Mouse (Mus musculus): ENCODE measurements at regions not wholly inside any gene's neighbourhood (a gene's known extent, or its start where the extent isn't known, plus 50 kb on each side); places are given as distances from the start of the nearest gene placed in this dataset.

- DNase-seq (ENCODE audit: low spot score), result no peak
These were observed 198.2 kb upstream of the Chl1 start for GRCm38 (mm10) chr6:103312149-103312548.

DNA sequence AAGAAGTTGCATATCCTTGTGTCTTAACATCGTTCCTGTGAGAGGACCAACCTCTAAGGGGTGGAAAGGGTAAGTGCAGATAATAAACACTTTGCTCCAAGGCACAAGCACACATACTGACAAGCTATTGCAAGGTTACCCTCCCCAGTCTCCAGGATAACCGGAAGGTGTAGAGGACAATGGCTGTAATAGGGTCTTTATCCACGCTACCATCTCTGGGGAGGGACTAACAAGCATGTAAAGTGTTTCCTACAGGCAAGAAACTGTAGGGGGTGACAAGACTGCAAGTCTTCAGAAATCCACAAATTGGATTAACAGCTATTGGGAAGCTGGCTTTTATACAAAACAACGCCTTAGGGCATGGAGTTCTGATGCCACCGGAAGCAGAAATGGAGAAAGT, 197.5 kb upstream of the Chl1 start:
- no peak for DNase-seq (ENCODE audit: low spot score)

DNA sequence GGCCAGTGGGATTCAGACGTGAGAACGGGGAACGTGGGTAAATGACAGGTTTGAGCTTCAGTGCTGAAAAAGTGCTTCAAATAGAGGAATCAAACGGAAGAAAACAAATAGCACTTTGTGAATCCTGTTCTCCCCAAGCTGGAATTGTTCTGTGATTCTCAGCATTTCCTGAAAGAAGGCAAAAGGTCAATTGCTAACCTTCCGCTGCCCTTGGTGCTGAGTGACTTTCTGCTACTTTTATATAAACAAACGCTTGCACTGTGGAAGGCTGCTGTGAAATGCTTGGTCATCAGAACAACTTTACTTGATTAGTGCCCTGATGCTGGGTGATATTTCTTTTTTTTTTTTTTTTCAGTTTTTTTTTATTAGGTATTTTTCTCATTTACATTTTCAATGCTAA, 192.3 kb upstream of the Chl1 start:
- DNase-seq (ENCODE audit: low spot score), result no peak

DNA sequence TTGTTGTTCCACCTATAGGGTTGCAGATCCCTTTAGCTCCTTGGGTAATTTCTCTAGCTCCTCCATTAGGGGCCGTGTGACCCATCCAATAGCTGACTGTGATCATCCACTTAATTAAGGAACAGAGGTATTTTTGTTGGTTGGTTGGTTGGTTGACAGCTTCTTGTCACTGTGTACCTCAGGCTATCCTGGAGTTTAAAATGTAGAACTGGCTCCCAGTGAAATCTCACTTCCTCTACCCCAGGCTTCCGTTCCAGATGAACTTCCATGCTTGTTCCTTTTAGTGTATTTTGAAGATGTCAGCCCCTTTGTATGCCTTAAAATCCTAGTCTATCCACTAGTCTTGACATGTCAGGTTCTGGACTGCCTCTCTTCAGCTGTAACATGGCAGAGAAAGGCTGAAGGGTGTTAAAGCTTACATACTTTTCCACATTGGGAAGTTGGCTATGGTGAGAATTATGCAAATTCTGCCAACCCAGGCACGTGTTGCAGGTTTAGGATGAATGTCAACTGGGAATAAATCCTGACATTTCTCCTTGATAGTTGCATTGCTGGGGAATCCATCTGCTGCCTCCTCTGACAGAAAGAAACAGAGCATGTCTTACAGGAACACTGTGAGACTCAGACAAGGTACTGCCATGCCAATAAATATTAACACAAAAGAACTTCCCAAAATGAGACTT, 191.6 kb upstream of the Chl1 start:
- no peak for DNase-seq (ENCODE audit: low spot score)

GRCm38 (mm10) chr6:103319964-103320363, 190.4 kb upstream of the Chl1 start:
- DNase-seq (ENCODE audit: low spot score), result no peak

DNA sequence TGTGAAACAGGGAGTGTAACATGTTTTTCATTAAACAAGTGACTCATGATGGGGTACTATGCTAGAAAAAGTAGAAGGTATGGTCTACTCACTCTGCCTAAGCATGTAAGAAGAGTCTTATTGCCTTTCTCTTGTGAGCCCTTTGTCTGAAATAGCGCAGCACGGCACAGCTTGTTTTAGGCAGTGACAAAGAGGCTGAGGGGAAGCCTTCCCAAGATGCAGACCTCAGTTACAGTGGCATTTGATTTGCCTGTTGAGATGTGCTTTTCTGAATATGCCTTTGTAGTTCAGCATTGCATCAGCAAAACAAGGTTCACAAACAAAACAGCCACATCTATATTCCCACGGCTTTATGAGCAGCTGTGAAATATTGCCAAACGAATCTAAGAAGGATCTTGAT, 189.8 kb upstream of the Chl1 start:
- DNase-seq (ENCODE audit: low spot score), result no peak

DNA sequence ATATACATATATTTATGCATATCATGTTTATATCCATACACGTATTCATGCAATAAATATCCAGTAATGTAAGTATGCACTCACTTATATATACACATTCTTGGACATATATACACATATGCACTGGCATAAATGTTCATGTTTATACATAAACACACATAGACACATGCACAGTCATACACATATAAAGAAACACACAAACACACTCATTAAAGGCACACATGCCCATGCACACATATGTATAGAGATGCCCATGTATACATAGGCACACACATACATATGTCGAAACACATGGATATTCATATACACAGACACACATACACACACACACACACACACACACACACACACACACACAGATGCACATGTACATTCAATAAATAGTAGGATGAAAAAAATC, 189.3 kb upstream of the Chl1 start:
- no peak for DNase-seq (ENCODE audit: low spot score)

DNA sequence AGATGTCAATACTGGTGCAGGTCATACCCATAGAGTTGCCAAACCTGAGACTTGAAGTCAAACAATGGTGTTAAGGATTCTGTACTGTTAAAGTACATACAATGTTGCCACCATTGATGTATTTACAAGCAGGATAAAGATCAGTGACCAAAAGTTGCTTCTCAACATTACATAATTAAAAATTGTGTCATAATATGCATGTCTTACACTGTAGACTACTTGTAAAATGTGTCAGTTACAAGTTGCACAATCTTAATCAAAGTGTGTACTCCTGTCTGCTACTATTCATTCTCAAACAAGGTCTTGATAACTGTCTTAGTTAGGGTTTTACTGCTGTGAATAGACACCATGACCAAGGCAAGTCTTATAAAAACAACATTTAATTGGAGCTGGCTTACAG, 187.9 kb upstream of the Chl1 start:
- no peak for DNase-seq (ENCODE audit: low spot score)

DNA sequence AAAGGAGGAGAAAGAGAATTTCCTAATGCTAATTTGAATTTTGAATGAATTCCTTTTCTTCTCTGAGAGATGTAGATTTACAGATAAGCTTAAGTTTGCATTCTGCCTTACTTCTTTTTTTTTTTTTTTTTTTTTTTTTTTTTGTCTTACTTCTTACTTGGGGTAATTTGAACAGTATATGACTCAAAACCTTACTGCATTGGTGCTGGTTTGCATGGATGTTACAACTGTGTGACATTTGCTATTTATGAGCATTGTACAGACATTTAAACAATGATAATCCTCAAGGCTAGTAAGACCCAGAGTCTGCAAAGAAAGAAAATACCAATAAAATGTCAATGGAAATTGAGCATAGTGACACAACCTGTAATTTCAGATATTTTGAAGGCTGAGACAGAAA, 174.7 kb upstream of the Chl1 start:
- DNase-seq (ENCODE audit: low spot score), result no peak

DNA sequence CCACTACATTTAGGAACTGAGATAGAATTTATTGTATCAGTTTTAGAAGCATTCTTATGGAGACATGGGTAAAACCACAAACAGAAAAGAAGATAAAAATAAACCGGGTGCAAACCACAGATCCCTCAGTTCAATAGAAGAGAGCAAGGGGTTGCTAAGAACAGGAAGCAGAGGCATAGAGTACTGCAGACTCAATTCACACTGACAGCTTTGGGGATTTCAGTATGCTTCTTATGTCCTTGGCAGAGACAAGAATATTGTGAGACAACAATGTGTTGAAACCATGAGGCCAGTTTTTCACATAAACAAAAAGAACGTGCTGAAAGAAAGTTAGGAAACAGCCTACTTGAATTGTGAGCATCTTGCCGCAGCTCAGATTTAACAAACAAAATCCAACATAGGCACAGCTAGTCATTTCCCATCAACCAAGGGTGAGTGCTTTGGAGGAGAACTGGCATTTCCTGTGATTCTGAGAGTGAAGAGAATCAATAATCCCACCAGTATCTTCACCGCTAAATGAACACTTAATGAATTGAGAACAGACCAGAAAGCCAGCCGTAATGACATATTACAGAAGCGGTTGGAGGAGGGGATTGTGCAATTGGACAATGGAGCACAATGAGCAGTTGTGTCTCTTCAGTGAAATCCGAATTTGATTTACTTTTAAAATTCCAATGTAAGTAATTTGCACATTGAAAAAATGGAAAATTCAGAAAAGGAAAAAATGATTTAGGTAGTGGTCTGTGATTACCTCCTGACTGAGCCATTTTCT, 170.2 kb upstream of the Chl1 start:
- no peak for DNase-seq (ENCODE audit: low spot score)

- DNase-seq (ENCODE audit: low spot score), result no peak
These were observed 166.9 kb upstream of the Chl1 start for GRCm38 (mm10) chr6:103343515-103343914.

GRCm38 (mm10) chr6:103344413-103344812, 166.0 kb upstream of the Chl1 start:
- DNase-seq (ENCODE audit: low spot score), result no peak

DNA sequence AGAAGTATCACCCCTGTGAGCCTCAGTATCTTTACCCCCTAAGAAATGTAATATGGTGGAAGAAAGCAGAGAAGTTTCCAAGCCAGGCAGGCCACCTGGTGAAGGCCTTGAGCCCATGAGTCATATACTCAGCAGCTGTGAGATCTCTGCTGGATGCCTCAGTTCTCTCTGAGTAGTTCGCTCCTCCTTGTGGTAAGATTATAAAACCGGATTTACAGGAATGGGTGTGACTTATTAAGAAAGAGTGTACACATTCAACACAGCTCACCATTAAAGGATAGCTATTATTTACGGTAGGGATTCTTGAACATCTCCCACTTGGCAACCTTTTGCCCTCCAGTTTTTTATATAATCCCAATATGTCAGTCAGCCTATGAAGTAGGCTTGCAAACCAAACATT, 165.2 kb upstream of the Chl1 start:
- DNase-seq (ENCODE audit: low spot score), result no peak

- no peak for DNase-seq (ENCODE audit: low spot score)
These were observed 157.8 kb upstream of the Chl1 start for GRCm38 (mm10) chr6:103352405-103353124.

- no peak for DNase-seq (ENCODE audit: low spot score)
These were observed 157.0 kb upstream of the Chl1 start for GRCm38 (mm10) chr6:103353346-103353745.

- DNase-seq (ENCODE audit: low spot score), result no peak
These were observed 143.4 kb upstream of the Chl1 start for GRCm38 (mm10) chr6:103366782-103367491.

DNA sequence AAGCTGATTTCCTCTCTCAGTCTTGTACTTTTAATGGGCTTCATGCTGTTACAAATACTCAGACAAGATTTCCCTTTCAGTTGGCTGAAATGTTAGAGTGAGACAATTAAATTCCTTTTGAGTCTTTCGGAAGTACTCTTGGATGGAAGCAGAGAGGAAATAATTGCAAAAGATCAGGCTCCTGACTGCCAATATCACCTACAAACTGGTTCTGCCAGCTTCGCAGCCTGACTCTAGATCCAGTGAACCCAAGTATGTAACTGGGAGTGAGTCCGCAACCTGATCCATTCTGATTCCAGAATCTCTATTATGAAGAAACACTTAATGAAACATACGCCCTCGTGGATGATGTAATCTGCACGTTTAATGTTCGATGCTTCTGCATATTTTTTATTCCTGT, 135.4 kb upstream of the Chl1 start:
- peak; percentile 7 for DNase-seq (ENCODE audit: low spot score)

DNA sequence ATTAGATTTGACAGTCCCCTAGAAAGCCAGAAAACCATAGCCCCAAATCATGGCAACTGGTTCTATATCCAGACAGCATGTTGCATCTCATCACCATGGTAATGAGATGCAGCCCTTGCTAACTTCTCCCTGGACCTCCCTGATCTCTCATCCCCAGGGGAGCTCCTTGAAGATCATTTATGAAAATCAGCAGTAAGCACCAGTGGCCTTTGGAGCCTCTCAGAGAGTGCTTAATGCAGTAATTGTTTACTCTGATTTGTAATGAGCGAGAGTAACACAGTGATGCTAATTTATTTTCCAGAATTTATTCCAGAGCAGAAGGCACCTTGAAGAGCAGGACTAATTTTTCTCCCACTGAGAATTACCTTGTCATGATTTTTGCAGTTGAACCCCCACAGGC, 133.1 kb upstream of the Chl1 start:
- no peak for DNase-seq (ENCODE audit: low spot score)

DNA sequence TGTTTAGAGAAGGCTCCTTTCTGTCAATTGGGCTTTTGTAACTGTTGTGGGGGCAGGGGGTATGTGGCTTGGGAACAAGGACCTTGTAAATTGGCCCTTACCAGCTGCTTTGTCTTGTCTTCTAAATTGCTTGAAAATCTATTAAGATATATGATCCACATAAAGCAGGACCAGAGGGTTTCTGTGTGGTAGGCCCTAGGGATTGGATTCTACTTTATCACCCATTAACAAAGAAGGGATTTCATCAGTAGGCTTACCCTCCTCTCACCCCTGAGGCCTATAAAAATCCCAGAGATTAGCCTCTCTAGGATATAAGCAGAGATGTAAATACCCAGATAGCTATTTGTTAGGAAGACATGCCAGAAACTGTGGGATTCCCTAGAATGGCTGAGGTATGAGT, 132.3 kb upstream of the Chl1 start:
- no peak for DNase-seq (ENCODE audit: low spot score)

DNA sequence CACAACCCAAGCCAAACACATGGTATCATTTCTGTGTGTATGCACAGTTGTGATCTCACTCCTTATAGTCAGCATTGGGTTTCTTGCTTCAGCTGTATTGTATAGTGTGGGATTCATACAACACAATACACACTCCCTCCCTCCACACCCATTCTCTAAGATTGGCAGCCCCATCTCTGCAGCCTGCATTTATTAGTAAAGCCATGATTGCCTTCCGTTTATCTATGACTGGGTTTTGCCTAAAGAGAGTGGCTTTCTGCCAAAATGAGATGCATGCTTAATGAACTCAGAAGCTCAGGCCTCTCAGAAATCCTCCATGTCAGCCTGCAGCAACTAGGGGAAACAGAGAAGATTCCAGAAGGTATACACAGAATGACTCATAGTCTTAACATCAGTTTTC, 129.4 kb upstream of the Chl1 start:
- DNase-seq (ENCODE audit: low spot score), result no peak

GRCm38 (mm10) chr6:103381930-103382329, 128.5 kb upstream of the Chl1 start:
- DNase-seq (ENCODE audit: low spot score), result no peak

- DNase-seq (ENCODE audit: low spot score), result no peak
These were observed 123.8 kb upstream of the Chl1 start for GRCm38 (mm10) chr6:103386591-103386990.

GRCm38 (mm10) chr6:103405961-103406360, 104.4 kb upstream of the Chl1 start:
- no peak for DNase-seq (ENCODE audit: low spot score)

Measured in urinary bladder, postnatal 25 days (tissue).